Mouse (Mus musculus) thymus, adult 2 months (tissue): ENCODE measurements at regions not wholly inside any gene's neighbourhood (a gene's known extent, or its start where the extent isn't known, plus 50 kb on each side); places are given as distances from the start of the nearest gene placed in this dataset.

ENCODE experiments used
- CTCF ChIP-seq: fragments of 200-500 bp; IDR thresholded peaks from 2 replicates; pipeline ENCODE4 v1.5.1; 2012; ENCODE audit warnings: mild to moderate bottlenecking, control low read depth, low read length, moderate library complexity, borderline replicate concordance; ENCODE audit not compliant: control insufficient read depth, poor library complexity, insufficient read depth; ENCODE audit errors: extremely low read depth
- POLR2A ChIP-seq: fragments of 200-500 bp; IDR thresholded peaks from 2 replicates; pipeline ENCODE4 v1.6.1; 2012; ENCODE audit warnings: mild to moderate bottlenecking, low read length, control low read depth, moderate library complexity; ENCODE audit not compliant: control insufficient read depth, poor library complexity, insufficient read depth; ENCODE audit errors: extremely low read depth

GRCm38 (mm10) chr16:29730010-29730409, 150.9 kb downstream of the Opa1 start:
- no peak for TF ChIP-seq POLR2A
- TF ChIP-seq CTCF: no peak
